Mouse (Mus musculus): ENCODE results near the gene Gmppa. TPM values are rescaled to one million over a fixed set of nuclear protein-coding genes. Genes with fewer than 3 reads are reported as not detected.

Gmppa gene
- polyA plus RNA-seq (2016; fragmentation: Nextera tagmentation; extraction: Ambion mirVana) = 73.4 and 75.4 TPM in 2 replicates

DNA sequence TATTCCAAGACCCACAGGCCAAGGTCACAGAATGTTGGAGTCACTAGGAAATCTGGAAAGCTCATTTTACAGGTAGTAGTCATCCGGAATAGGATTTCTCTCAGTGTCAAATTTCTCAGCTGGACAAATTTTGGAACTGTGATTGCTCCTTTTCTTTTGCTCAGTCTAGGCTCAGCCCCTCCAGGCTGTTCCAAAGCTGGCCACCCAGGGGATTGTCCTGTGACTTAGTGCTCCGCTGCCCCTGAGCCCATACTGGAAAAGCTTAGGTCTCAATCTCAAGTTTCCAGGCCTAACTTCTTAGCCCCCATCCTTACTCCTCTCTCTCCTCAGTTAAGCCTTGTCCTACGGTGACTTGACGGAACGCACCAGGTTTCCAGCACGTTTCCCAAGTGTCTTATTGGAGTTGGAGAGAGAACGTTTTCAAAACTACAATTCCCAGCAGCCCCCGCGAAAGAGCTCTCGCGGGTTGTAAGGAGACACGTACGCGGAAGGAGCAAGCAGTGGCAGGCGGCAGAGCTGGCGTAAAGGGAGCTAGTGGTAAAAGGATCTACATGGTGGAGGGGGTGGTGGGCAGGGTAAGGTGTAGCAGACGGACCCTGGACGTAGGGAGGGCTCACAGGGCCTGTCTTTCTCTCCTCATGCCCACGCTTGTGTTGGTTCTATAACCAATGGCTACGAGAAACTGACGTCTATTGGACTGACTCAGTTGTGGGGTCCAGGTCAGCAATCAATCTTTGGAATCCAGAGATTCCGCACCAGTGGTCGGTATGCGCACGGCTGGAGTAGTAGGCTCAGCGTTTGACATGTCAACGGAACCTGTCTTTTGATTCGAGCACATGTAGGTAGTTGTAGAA, at the start of gene Gmppa:
TSS of gene Gmppa (plus strand) at position 456 of the 854 bp plus-strand sequence.
- Histone ChIP-seq H3K27me3 (ENCODE audit: insufficient read depth, poor library complexity, severe bottlenecking) (no peaks in the 10 kb centered on the region), H3K4me1 (peaks cover 48% of the 10 kb centered on the region), H3K36me3 (peaks cover 29% of the 10 kb centered on the region), H3K4me3 (peak within 1 kb of the TSS; percentile 63), H3K9me3 (no peaks in the 10 kb centered on the region), H3K27ac (peak within 1 kb of the TSS; percentile 86)
- DNase-seq (ENCODE audit: low spot score) = peak; percentile 96
- 6% methylated on average over 28 of the region's 28 CpGs for WGBS

GRCm38 (mm10) chr1:75386149-75386548, 49.6 kb upstream of the Gmppa start:
- no peak overlapping the region; the same call in 1 of the 2 replicates for H3K4me3 ChIP-seq
- no peaks in the 10 kb centered on the region for H3K9me3 ChIP-seq
- peaks cover 51% of the 10 kb centered on the region for H3K36me3 ChIP-seq
- no peak for DNase-seq (ENCODE audit: low spot score)
- H3K27me3 ChIP-seq (ENCODE audit: insufficient read depth, poor library complexity, severe bottlenecking) = peaks cover 39% of the 10 kb centered on the region
- 20% methylated on average over 4 of the region's 4 CpGs for WGBS
- peak overlapping the region; percentile 77; the same call in 1 of the 2 replicates for H3K27ac ChIP-seq
- H3K4me1 ChIP-seq = peaks cover 82% of the 10 kb centered on the region

DNA sequence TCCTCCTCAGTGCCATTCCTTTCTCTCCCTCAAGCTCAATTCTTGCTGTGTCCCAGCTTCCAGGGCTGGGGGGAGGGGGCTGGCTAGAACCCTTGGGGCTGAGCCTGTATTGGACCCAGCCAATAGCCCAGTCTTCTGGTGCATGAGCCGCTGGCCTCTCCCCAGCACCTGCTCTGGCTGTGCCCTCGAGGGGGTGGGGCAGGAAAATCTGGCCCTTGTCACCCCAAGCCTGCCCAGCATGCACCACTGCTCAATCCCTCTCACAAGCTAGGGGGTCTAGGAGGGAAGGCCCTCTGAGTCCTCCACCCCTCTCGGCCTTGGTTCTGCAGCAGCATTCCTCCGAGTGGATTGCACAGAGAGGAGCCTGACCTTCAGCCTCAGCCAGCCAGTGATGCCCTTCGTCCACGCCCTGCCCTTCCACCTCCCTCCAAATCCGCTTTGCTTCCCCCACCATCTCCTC, 48.2 kb upstream of the Gmppa start:
- H3K4me1 ChIP-seq = peaks cover 77% of the 10 kb centered on the region
- peak overlapping the region; percentile 84 for H3K27ac ChIP-seq
- peak; percentile 74 for DNase-seq (ENCODE audit: low spot score)
- no peaks in the 10 kb centered on the region for H3K9me3 ChIP-seq
- H3K4me3 ChIP-seq = peak overlapping the region; percentile 47
- peaks cover 65% of the 10 kb centered on the region for H3K36me3 ChIP-seq
- peaks cover 39% of the 10 kb centered on the region for H3K27me3 ChIP-seq (ENCODE audit: insufficient read depth, poor library complexity, severe bottlenecking)
- 16% methylated on average over 7 of the region's 7 CpGs for WGBS

- H3K9me3 ChIP-seq = no peaks in the 10 kb centered on the region
- 6% methylated on average over 94 of the region's 94 CpGs for WGBS
- H3K4me3 ChIP-seq = peak overlapping the region; percentile 47
- DNase-seq (ENCODE audit: low spot score) = peak; percentile 75
- peaks cover 39% of the 10 kb centered on the region for H3K27me3 ChIP-seq (ENCODE audit: insufficient read depth, poor library complexity, severe bottlenecking)
- peaks cover 68% of the 10 kb centered on the region for H3K36me3 ChIP-seq
- peaks cover 77% of the 10 kb centered on the region for H3K4me1 ChIP-seq
- peak overlapping the region; percentile 84 for H3K27ac ChIP-seq
These were observed 47.5 kb upstream of the Gmppa start for GRCm38 (mm10) chr1:75387929-75388897.

DNA sequence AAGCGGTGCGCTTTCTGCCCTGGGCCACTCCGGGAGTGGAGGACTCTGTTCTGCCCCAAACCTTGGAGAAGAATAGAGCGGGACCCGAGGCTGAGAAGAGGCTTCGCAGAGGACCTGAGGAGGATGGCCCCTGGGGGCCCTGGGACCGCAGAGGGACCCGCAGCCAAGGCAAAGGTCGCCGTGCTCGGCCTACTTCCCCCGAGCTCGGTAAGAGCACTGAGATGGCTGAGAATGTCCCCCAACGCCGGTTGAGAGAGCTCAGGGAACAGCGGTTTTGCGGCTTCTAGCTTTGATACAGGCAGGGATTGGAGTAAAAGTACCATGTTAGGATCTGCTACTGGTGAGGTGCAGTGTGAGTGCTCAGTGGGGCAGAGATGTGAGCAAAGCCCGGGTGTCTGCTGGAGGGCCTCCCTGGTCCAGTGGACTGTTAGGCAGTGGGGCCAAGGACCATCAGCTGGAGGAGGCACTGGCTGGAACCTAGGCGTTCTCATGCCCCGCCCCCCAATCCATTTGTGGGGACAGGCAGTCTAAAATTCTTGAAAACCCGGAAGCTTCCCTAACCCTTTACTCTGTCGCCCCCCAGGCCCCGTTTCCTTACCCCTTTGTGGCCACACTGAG, 46.7 kb upstream of the Gmppa start:
- peaks cover 63% of the 10 kb centered on the region for H3K36me3 ChIP-seq
- H3K4me1 ChIP-seq = peaks cover 78% of the 10 kb centered on the region
- WGBS = 30% methylated on average over 23 of the region's 23 CpGs
- H3K9me3 ChIP-seq = no peaks in the 10 kb centered on the region
- DNase-seq (ENCODE audit: low spot score) = peak; percentile 75
- peak overlapping the region; percentile 84 for H3K27ac ChIP-seq
- peaks cover 39% of the 10 kb centered on the region for H3K27me3 ChIP-seq (ENCODE audit: insufficient read depth, poor library complexity, severe bottlenecking)
- H3K4me3 ChIP-seq = peak overlapping the region; percentile 47

- 50% methylated on average over 9 of the region's 9 CpGs for WGBS
- Histone ChIP-seq H3K36me3 (peaks cover 77% of the 10 kb centered on the region), H3K27me3 (ENCODE audit: insufficient read depth, poor library complexity, severe bottlenecking) (peaks cover 21% of the 10 kb centered on the region), H3K4me3 (no peak overlapping the region), H3K27ac (peak overlapping the region; percentile 77), H3K4me1 (peaks cover 44% of the 10 kb centered on the region), H3K9me3 (no peaks in the 10 kb centered on the region)
- no peak for DNase-seq (ENCODE audit: low spot score)
These were observed 42.6 kb upstream of the Gmppa start for GRCm38 (mm10) chr1:75393139-75393538.

DNA sequence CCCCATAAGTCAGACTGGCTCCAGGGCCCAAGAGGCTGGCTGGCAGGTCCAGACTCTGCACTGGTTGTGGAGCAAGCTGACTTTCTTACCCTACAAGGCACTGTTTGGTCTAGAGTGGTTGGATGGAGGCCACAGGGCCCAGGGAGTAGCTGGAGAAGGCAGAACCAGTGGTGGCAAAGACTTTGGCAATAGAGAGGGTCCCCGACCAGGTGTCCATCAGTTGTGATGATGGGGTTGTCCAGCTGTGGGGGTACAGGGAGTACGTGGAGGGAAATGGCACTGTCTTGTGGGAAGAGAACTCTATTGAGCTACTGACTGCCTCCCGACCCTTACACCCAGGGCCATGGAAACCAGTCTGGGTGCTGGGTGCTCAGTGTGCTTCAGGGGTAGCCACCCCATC, 41.9 kb upstream of the Gmppa start:
- Histone ChIP-seq H3K4me3 (no peak overlapping the region), H3K9me3 (no peaks in the 10 kb centered on the region), H3K27me3 (ENCODE audit: insufficient read depth, poor library complexity, severe bottlenecking) (peaks cover 14% of the 10 kb centered on the region), H3K36me3 (peaks cover 71% of the 10 kb centered on the region), H3K4me1 (peaks cover 44% of the 10 kb centered on the region), H3K27ac (peak overlapping the region; percentile 77)
- 98% methylated on average over 3 of the region's 3 CpGs for WGBS
- no peak for DNase-seq (ENCODE audit: low spot score)

DNA sequence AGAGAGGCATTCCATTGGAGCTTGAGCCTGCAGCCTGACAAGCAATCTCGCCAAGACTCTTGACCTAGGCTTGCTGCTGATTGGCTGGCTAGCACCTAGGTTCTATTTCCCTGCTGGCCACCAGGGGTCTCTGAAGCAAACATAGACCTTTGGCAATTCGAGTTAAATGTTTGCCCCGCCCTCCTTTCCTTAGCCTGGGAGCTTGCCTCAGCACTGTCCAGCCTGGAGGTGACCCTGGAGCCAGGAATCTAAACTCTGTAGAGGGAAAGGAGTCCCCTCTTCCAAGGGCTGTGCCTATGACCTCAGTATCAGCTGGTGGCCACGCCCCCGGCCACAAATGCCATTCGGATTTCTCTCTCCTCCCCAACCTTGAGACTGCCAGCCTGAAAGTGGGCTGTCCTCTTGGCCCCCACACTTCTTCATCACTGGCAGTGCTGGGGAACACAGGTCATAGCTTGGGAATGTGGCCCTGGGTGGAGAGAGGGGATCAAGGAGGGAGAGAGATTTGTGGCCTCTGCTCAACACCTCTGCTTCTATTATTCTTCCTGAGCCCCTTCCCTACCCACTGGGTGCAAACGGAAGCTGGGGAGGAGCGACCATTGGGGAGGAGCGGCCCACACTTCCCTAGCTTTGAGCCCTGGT, 36.8 kb upstream of the Gmppa start:
- peak; percentile 95 for DNase-seq (ENCODE audit: low spot score)
- WGBS = 4% methylated on average over 9 of the region's 9 CpGs
- Histone ChIP-seq H3K4me3 (peak overlapping the region; percentile 60), H3K27ac (peak overlapping the region; percentile 94), H3K27me3 (ENCODE audit: insufficient read depth, poor library complexity, severe bottlenecking) (no peaks in the 10 kb centered on the region), H3K4me1 (peaks cover 65% of the 10 kb centered on the region), H3K36me3 (peaks cover 63% of the 10 kb centered on the region), H3K9me3 (no peaks in the 10 kb centered on the region)

DNA sequence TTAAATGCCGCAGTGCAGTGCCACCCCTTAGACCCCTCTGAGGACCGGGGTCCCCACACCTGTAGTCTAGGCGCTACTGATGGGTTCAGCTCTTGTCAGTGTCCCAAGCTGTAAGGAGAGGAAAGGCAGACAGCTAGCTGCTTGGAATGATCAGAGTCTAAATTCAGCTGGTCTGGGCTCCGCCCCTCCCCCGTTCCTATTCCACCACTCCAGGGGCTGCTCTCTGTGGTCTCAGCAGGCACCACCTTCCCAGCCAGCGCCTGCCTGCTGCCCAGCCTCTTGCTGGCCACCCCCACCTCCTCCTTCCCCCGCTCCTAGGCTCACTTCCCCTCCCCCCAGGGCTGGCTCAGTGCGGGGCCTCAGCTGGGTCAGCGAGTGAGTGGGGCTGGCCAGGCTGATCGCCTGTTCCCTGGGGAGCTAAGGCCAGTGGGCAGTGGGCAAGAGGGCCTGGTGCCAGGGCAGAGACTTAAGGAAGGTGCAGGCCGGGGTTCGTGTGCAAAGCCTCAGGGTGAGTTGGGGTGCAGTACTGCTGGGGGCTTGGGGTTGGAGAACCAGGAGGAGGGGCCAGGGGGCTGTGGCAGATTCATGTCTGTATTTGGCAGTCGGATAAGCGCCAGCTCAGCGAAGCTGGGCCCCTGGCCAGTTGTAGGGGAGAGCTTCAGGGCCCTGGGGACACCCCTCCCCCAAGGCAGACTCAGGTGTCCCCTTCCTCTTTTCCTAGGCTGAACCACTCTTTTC, 35.8 kb upstream of the Gmppa start:
- 3% methylated on average over 15 of the region's 15 CpGs for WGBS
- Histone ChIP-seq H3K27me3 (ENCODE audit: insufficient read depth, poor library complexity, severe bottlenecking) (no peaks in the 10 kb centered on the region), H3K4me3 (peak overlapping the region; percentile 60), H3K4me1 (peaks cover 68% of the 10 kb centered on the region), H3K36me3 (peaks cover 73% of the 10 kb centered on the region), H3K9me3 (no peaks in the 10 kb centered on the region), H3K27ac (peak overlapping the region; percentile 94)
- DNase-seq (ENCODE audit: low spot score) = peak; percentile 96

GRCm38 (mm10) chr1:75400493-75401115, 35.1 kb upstream of the Gmppa start:
- Histone ChIP-seq H3K36me3 (peaks cover 74% of the 10 kb centered on the region), H3K27me3 (ENCODE audit: insufficient read depth, poor library complexity, severe bottlenecking) (no peaks in the 10 kb centered on the region), H3K4me1 (peaks cover 69% of the 10 kb centered on the region), H3K9me3 (no peaks in the 10 kb centered on the region), H3K4me3 (peak overlapping the region; percentile 60), H3K27ac (peak overlapping the region; percentile 94)
- 34% methylated on average over 6 of the region's 6 CpGs for WGBS
- no peak for DNase-seq (ENCODE audit: low spot score)

GRCm38 (mm10) chr1:75405547-75405946, 30.2 kb upstream of the Gmppa start:
- DNase-seq (ENCODE audit: low spot score) = no peak
- H3K36me3 ChIP-seq = peaks cover 93% of the 10 kb centered on the region
- H3K9me3 ChIP-seq = no peaks in the 10 kb centered on the region
- WGBS = 80% methylated on average over 3 of the region's 3 CpGs
- no peaks in the 10 kb centered on the region for H3K27me3 ChIP-seq (ENCODE audit: insufficient read depth, poor library complexity, severe bottlenecking)
- peaks cover 78% of the 10 kb centered on the region for H3K4me1 ChIP-seq
- no peak overlapping the region for H3K27ac ChIP-seq
- H3K4me3 ChIP-seq = no peak overlapping the region

Data from heart, embryonic 10.5 days (tissue).